Mouse (Mus musculus): ENCODE measurements around the gene Ugt1a9. TPM values are rescaled to one million over a fixed set of nuclear protein-coding genes. Genes with fewer than 3 reads are reported as not detected.
A peak's percentile ranks its signal among the peaks of the same experiment; 100 is the strongest.

Ugt1a9 gene
- polyA plus RNA-seq, 1 experiment from 2014 or later = not detected

- H3K4me2 ChIP-seq = no peak overlapping the region
- H3K4me3 ChIP-seq = no peak overlapping the region
- H3K9ac ChIP-seq = no peak overlapping the region
- ATAC-seq (ENCODE audit: insufficient number of reproducible peaks, low FRiP score, low TSS enrichment, low read depth) = no peak
- H3K27ac ChIP-seq = no peak overlapping the region; the same call in 1 of the 2 replicates
- H3K4me1 ChIP-seq = peaks cover 14% of the 10 kb centered on the region
- peaks cover 55% of the 10 kb centered on the region for H3K36me3 ChIP-seq
- no peaks in the 10 kb centered on the region for H3K27me3 ChIP-seq
- 0 out of 2 replicates have a peak, but pooled peaks cover 5% of the 10 kb centered on the region for H3K9me3 ChIP-seq
- WGBS = 77% methylated on average over 4 of the region's 4 CpGs
These were observed 189.0 kb downstream of the Ugt1a9 start for GRCm38 (mm10) chr1:88259643-88260024.

DNA sequence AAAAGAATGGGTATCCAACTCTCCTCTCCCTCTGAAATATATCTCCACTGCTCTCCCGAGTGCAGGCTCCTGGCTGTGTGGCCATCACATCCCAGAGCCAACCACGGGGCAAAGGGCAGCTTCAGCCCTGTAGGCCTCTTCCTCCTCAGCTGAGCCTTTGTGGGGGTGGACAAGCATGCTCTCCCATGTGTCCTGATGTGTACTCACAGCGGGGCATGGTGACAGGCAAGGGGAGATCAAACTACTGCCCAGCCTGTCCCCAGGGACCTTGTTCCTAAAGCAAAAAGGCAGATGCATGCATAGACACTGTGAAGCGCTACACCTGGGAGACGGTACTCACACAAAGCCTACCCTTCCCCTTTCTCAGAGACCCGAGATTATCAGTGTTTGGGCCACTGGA, 189.5 kb downstream of the Ugt1a9 start:
- no peak overlapping the region for H3K4me3 ChIP-seq
- peak; percentile 11 for ATAC-seq (ENCODE audit: insufficient number of reproducible peaks, low FRiP score, low TSS enrichment, low read depth)
- H3K4me1 ChIP-seq = peaks cover 14% of the 10 kb centered on the region
- H3K27me3 ChIP-seq = no peaks in the 10 kb centered on the region
- peaks cover 60% of the 10 kb centered on the region for H3K36me3 ChIP-seq
- H3K9me3 ChIP-seq = 0 out of 2 replicates have a peak, but pooled peaks cover 3% of the 10 kb centered on the region
- no peak overlapping the region; the same call in 1 of the 2 replicates for H3K27ac ChIP-seq
- WGBS = 79% methylated on average over 6 of the region's 6 CpGs
- H3K4me2 ChIP-seq = no peak overlapping the region
- H3K9ac ChIP-seq = no peak overlapping the region

DNA sequence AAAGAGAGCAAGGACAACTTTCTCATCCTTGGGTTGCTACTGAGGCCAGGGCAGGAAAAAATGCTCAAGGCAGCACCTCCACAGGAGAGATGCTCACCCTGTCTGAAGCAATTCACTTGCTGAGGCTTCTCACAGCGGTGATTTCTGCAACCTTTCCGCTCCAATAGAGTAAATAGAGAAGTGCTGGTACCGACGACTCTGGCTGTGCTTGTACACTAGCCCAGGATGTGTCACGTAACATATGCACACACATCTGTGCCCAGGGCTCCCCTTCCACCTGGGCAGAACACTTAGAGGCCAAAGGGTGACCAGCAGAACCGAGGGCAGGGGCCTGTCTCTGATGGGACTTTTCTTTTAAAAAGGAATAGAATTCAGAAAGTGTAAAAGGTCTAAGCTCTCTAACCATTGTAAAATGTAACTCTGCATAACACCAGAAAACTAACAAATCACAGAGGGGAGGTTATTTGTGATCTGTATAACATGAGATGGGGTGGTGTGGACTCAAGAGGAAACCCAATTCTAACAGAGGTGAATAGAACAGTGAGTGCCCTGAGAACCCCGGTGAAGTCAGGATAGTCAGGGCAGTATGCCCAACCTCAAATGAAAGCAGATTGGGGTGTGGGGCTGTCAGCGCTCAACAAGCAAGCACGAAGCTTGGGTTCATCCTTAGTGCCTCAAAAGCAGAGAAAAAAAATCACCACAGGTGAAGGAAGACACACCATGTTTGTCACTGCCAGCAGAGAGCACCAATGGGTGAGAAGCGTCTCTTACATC, 190.2 kb downstream of the Ugt1a9 start:
- no peak for ATAC-seq (ENCODE audit: insufficient number of reproducible peaks, low FRiP score, low TSS enrichment, low read depth)
- Histone ChIP-seq H3K9ac (no peak overlapping the region), H3K27me3 (no peaks in the 10 kb centered on the region), H3K4me2 (no peak overlapping the region), H3K4me1 (peaks cover 14% of the 10 kb centered on the region), H3K36me3 (peaks cover 67% of the 10 kb centered on the region), H3K4me3 (no peak overlapping the region), H3K27ac (no peak overlapping the region), H3K9me3 (no peaks in the 10 kb centered on the region)
- 83% methylated on average over 10 of the region's 10 CpGs for WGBS

DNA sequence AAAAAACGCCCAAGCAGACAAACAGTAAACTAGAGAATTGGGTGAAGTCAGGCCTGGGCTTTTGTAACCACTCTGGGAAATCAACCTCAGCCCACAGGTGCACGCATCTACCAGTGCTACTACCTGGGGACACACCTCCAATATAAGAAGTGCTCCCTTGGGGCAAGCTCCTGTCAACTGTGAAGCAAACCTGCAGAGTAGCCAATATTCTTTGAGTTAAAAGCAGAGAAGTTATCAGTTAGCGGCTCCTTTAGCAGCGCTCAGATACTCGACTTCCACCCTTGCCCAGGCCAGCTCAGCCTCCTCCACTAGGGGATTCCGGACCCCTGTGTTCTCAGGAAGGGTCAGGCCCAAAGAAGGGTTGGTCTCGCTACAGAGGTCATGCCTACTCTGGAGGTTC, 191.1 kb downstream of the Ugt1a9 start:
- no peaks in the 10 kb centered on the region for H3K27me3 ChIP-seq
- H3K4me1 ChIP-seq = peaks cover 14% of the 10 kb centered on the region
- H3K4me3 ChIP-seq = no peak overlapping the region
- H3K9me3 ChIP-seq = no peaks in the 10 kb centered on the region
- H3K27ac ChIP-seq = no peak overlapping the region; the same call in 1 of the 2 replicates
- H3K9ac ChIP-seq = no peak overlapping the region
- 80% methylated on average over 7 of the region's 7 CpGs for WGBS
- peaks cover 76% of the 10 kb centered on the region for H3K36me3 ChIP-seq
- no peak for ATAC-seq (ENCODE audit: insufficient number of reproducible peaks, low FRiP score, low TSS enrichment, low read depth)
- no peak overlapping the region for H3K4me2 ChIP-seq

GRCm38 (mm10) chr1:88262255-88262654, 191.7 kb downstream of the Ugt1a9 start:
- Histone ChIP-seq H3K4me1 (peaks cover 14% of the 10 kb centered on the region), H3K27ac (no peak overlapping the region; the same call in 1 of the 2 replicates), H3K4me3 (no peak overlapping the region), H3K27me3 (no peaks in the 10 kb centered on the region), H3K4me2 (no peak overlapping the region), H3K36me3 (peaks cover 81% of the 10 kb centered on the region), H3K9ac (no peak overlapping the region), H3K9me3 (no peaks in the 10 kb centered on the region)
- ATAC-seq (ENCODE audit: insufficient number of reproducible peaks, low FRiP score, low TSS enrichment, low read depth) = 0 out of 2 replicates have a peak, but pooled peaks have one; percentile 1
- 70% methylated on average over 4 of the region's 4 CpGs for WGBS

- Histone ChIP-seq H3K27ac (0 out of 2 replicates have a peak overlapping the region, but pooled peaks have one; percentile 0), H3K4me1 (peaks cover 14% of the 10 kb centered on the region), H3K36me3 (peaks cover 88% of the 10 kb centered on the region), H3K9me3 (no peaks in the 10 kb centered on the region), H3K4me3 (no peak overlapping the region), H3K9ac (no peak overlapping the region), H3K4me2 (no peak overlapping the region), H3K27me3 (no peaks in the 10 kb centered on the region)
- ATAC-seq (ENCODE audit: insufficient number of reproducible peaks, low FRiP score, low TSS enrichment, low read depth) = no peak
- 68% methylated on average over 6 of the region's 6 CpGs for WGBS
These were observed 192.4 kb downstream of the Ugt1a9 start for GRCm38 (mm10) chr1:88262961-88263360.

DNA sequence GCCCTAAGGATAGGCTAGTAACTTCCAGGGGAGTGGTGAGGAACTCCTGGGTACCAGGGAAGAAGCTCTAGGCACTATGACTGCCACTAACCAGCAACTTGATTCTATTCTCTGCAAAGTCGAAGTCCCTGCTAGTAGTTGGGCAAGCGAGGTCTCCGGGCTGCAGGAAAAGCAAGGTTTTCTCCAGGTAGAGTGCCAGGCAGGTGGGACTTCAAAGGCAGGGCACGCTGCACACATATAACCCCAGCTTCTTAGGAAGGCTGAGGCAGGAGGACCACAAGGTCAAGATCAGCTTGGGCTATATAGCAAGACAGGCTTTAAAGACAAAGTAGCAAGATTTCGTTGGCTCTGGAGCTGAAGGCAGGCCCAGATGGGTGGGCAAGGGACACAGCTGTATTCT, 193.2 kb downstream of the Ugt1a9 start:
- Histone ChIP-seq H3K4me1 (peaks cover 14% of the 10 kb centered on the region), H3K4me3 (no peak overlapping the region), H3K27me3 (no peaks in the 10 kb centered on the region), H3K4me2 (no peak overlapping the region), H3K9ac (no peak overlapping the region), H3K36me3 (peaks cover 97% of the 10 kb centered on the region), H3K9me3 (no peaks in the 10 kb centered on the region), H3K27ac (no peak overlapping the region)
- ATAC-seq (ENCODE audit: insufficient number of reproducible peaks, low FRiP score, low TSS enrichment, low read depth) = no peak
- 92% methylated on average over 5 of the region's 5 CpGs for WGBS

- no peaks in the 10 kb centered on the region for H3K9me3 ChIP-seq
- 86% methylated on average over 7 of the region's 7 CpGs for WGBS
- H3K9ac ChIP-seq = no peak overlapping the region
- peaks cover 99% of the 10 kb centered on the region for H3K36me3 ChIP-seq
- no peak overlapping the region for H3K4me3 ChIP-seq
- no peak overlapping the region for H3K4me2 ChIP-seq
- no peak overlapping the region for H3K27ac ChIP-seq
- no peak for ATAC-seq (ENCODE audit: insufficient number of reproducible peaks, low FRiP score, low TSS enrichment, low read depth)
- H3K4me1 ChIP-seq = peaks cover 10% of the 10 kb centered on the region
- no peaks in the 10 kb centered on the region for H3K27me3 ChIP-seq
These were observed 193.8 kb downstream of the Ugt1a9 start for GRCm38 (mm10) chr1:88264237-88264868.

DNA sequence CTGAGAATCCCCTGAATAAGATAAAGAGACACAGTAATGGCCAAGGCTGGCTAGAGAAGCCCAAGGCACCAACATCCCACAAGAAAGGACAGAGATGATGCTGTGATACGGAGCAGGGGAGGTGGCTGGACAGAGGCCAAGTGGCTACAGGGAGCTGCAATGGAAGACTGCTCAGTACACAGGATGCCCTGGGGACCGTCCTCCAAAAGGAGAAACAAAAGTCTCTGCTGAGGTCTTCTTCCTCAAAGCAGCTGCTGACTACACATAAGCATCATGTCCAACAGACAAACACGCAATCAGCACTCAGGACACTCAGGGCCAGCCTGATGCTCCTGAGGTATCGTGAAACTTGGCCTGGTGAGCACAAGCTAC, 194.3 kb downstream of the Ugt1a9 start:
- WGBS = 77% methylated on average over 4 of the region's 4 CpGs
- Histone ChIP-seq H3K9ac (no peak overlapping the region), H3K27ac (no peak overlapping the region)

DNA sequence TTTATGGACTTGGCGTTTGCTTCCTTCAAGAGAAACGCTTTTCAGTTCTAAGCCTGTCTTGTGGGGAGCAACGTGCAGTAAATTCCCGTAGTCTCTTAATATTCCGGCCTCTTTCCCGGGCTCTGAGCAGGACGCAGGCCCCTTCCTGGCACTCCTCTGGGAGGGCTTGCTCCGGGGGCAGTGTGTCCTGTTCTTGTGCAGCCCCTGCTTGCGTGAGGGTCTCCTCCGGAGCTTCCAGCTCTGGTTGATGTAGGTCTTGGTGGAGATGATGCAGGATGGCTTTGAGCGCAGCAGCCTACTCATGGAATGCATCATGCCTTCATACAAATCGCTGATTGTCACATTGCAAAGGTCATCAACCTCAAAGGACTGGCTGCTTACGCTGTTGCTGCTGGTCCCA, 195.5 kb downstream of the Ugt1a9 start:
- Histone ChIP-seq H3K9ac (no peak overlapping the region), H3K4me3 (no peak overlapping the region), H3K4me2 (no peak overlapping the region), H3K9me3 (no peaks in the 10 kb centered on the region), H3K27ac (no peak overlapping the region), H3K4me1 (peaks cover 7% of the 10 kb centered on the region; the same call in 1 of the 2 replicates), H3K36me3 (peaks cover 90% of the 10 kb centered on the region), H3K27me3 (no peaks in the 10 kb centered on the region)
- WGBS = 90% methylated on average over 13 of the region's 13 CpGs
- no peak for ATAC-seq (ENCODE audit: insufficient number of reproducible peaks, low FRiP score, low TSS enrichment, low read depth)

More for the DNA sequence above, 194.3 kb downstream of the Ugt1a9 start:
- ATAC-seq (ENCODE audit: insufficient number of reproducible peaks, low FRiP score, low TSS enrichment, low read depth) = no peak
- Histone ChIP-seq H3K36me3 (peaks cover 99% of the 10 kb centered on the region), H3K4me1 (peaks cover 7% of the 10 kb centered on the region), H3K27me3 (no peaks in the 10 kb centered on the region), H3K4me2 (no peak overlapping the region), H3K9me3 (no peaks in the 10 kb centered on the region), H3K4me3 (no peak overlapping the region)

GRCm38 (mm10) chr1:88267489-88267888, 196.9 kb downstream of the Ugt1a9 start:
- H3K4me1 ChIP-seq = no peaks in the 10 kb centered on the region
- H3K9ac ChIP-seq = no peak overlapping the region
- no peak overlapping the region for H3K27ac ChIP-seq
- no peak overlapping the region for H3K4me3 ChIP-seq
- H3K36me3 ChIP-seq = peaks cover 87% of the 10 kb centered on the region
- 0 out of 2 replicates have a peak, but pooled peaks have one; percentile 0 for ATAC-seq (ENCODE audit: insufficient number of reproducible peaks, low FRiP score, low TSS enrichment, low read depth)
- H3K27me3 ChIP-seq = no peaks in the 10 kb centered on the region
- no peak overlapping the region for H3K4me2 ChIP-seq
- WGBS = 92% methylated on average over 6 of the region's 6 CpGs
- no peaks in the 10 kb centered on the region for H3K9me3 ChIP-seq

GRCm38 (mm10) chr1:88268070-88268469, 197.5 kb downstream of the Ugt1a9 start:
- Histone ChIP-seq H3K36me3 (peaks cover 87% of the 10 kb centered on the region), H3K9me3 (no peaks in the 10 kb centered on the region), H3K27ac (no peak overlapping the region), H3K27me3 (no peaks in the 10 kb centered on the region), H3K9ac (no peak overlapping the region), H3K4me3 (no peak overlapping the region), H3K4me2 (no peak overlapping the region), H3K4me1 (no peaks in the 10 kb centered on the region)
- 86% methylated on average over 6 of the region's 6 CpGs for WGBS
- ATAC-seq (ENCODE audit: insufficient number of reproducible peaks, low FRiP score, low TSS enrichment, low read depth) = no peak
